Mouse (Mus musculus): ENCODE results near the gene Ndrg4.
"Not testable (repeated sequence)": the region's sequence is repeated elsewhere in the genome, so short reads cannot be mapped to it uniquely, and the experiment has no call there.

The Ndrg4 gene

GRCm38 (mm10) chr8:95676631-95677030 is at the start of gene Ndrg4:
Gene Ndrg4 (plus strand): TSS chr8:95676980.
- DNase-seq = no peak

GRCm38 (mm10) chr8:95632840-95633239 is 43.9 kb upstream of the Ndrg4 start:
- DNase-seq = no peak

GRCm38 (mm10) chr8:95633262-95634062 is 43.3 kb upstream of the Ndrg4 start, which contains the start of gene Gins3:
Gene Gins3 (plus strand): TSS chr8:95633453.
- peak; percentile 91 to 93 for DNase-seq

- DNase-seq = no peak
Measured at GRCm38 (mm10) chr8:95634063-95634340, 42.8 kb upstream of the Ndrg4 start.

- no peak for DNase-seq
Measured at GRCm38 (mm10) chr8:95644942-95645341, 31.8 kb upstream of the Ndrg4 start.

- DNase-seq = no peak
Measured at GRCm38 (mm10) chr8:95648251-95648650, 28.5 kb upstream of the Ndrg4 start.

GRCm38 (mm10) chr8:95653351-95653750 is 23.4 kb upstream of the Ndrg4 start:
- DNase-seq = no peak

GRCm38 (mm10) chr8:95655831-95656230 is 20.9 kb upstream of the Ndrg4 start:
- no peak for DNase-seq

- no peak for DNase-seq
Measured at GRCm38 (mm10) chr8:95656316-95657002, 20.3 kb upstream of the Ndrg4 start.

GRCm38 (mm10) chr8:95657523-95657922 is 19.3 kb upstream of the Ndrg4 start:
- DNase-seq = no peak

- DNase-seq = no peak
Measured at GRCm38 (mm10) chr8:95660334-95660882, 16.4 kb upstream of the Ndrg4 start.

- DNase-seq = no peak
Measured at GRCm38 (mm10) chr8:95661085-95661484, 15.7 kb upstream of the Ndrg4 start.

GRCm38 (mm10) chr8:95661575-95661974 is 15.2 kb upstream of the Ndrg4 start:
- no peak for DNase-seq

GRCm38 (mm10) chr8:95662885-95663598 is 13.7 kb upstream of the Ndrg4 start:
- DNase-seq = no peak

- no peak for DNase-seq
Measured at GRCm38 (mm10) chr8:95663599-95663949, 13.2 kb upstream of the Ndrg4 start.

GRCm38 (mm10) chr8:95665813-95666452 is 10.8 kb upstream of the Ndrg4 start:
- not testable (repeated sequence) for DNase-seq

- DNase-seq = no peak
Measured at GRCm38 (mm10) chr8:95668163-95668958, 8.4 kb upstream of the Ndrg4 start.

- DNase-seq = no peak
Measured at GRCm38 (mm10) chr8:95669967-95670366, 6.8 kb upstream of the Ndrg4 start.

- no peak for DNase-seq
Measured at GRCm38 (mm10) chr8:95671861-95672260, 4.9 kb upstream of the Ndrg4 start.

- no peak for DNase-seq
Measured at GRCm38 (mm10) chr8:95672811-95673210, 4.0 kb upstream of the Ndrg4 start.

GRCm38 (mm10) chr8:95677591-95678023 is 827 bp downstream of the Ndrg4 start:
- no peak for DNase-seq

GRCm38 (mm10) chr8:95678024-95678611 is 1.3 kb downstream of the Ndrg4 start:
- no peak for DNase-seq

Measured in lung, adult 18-20 months (tissue).